Mouse (Mus musculus) erythroblast, embryonic 14.5 days (primary cell): ENCODE results near the gene Ttll8. TPM values are rescaled to one million over a fixed set of nuclear protein-coding genes. Genes with fewer than 3 reads are reported as not detected.

ENCODE experiments used
- H3K27me3 ChIP-seq: 2 replicates; pipeline ENCODE4 v1.6.1; 2012; ENCODE audit warnings: inconsistent platforms; ENCODE audit not compliant: control insufficient read depth
- H3K36me3 ChIP-seq: 2 replicates; pipeline ENCODE4 v1.6.1; 2012; ENCODE audit warnings: mild to moderate bottlenecking, inconsistent platforms; ENCODE audit not compliant: control insufficient read depth
- H3K4me1 ChIP-seq: 2 replicates; pipeline ENCODE4 v1.6.1; 2012; ENCODE audit warnings: inconsistent platforms; ENCODE audit not compliant: control insufficient read depth
- H3K4me3 ChIP-seq: replicated peaks from 2 replicates; pipeline ENCODE3; 2012; ENCODE audit warnings: moderate library complexity, mild to moderate bottlenecking, inconsistent platforms
- H3K9me3 ChIP-seq: 2 replicates; pipeline ENCODE4 v1.6.1; 2012; ENCODE audit warnings: low read length, inconsistent platforms, mixed read lengths; ENCODE audit not compliant: control insufficient read depth
- GATA1 ChIP-seq: IDR thresholded peaks from 2 replicates; pipeline ENCODE4 v1.6.1; 2012; ENCODE audit warnings: low read length, inconsistent platforms, mixed read lengths
- TAL1 ChIP-seq: IDR thresholded peaks from 3 replicates; pipeline ENCODE4 v1.6.1; 2012; ENCODE audit warnings: low read length, inconsistent platforms, mixed read lengths
- polyA plus RNA-seq: library from polyadenylated mRNA; stranded (reverse); fragments of >175 nt; gene quantifications from 2 replicates; pipeline ENCODE4 v1.2.3, GENCODE M21; 2012

The Ttll8 gene
- polyA plus RNA-seq, 1 experiment = not detected

GRCm38 (mm10) chr15:88866934-88867356, 87.3 kb downstream of the Ttll8 start:
- H3K9me3 ChIP-seq = peaks cover 5% of the 10 kb centered on the region
- peaks cover 33% of the 10 kb centered on the region for H3K4me1 ChIP-seq

GRCm38 (mm10) chr15:88865888-88866695, 88.1 kb downstream of the Ttll8 start:
- TF ChIP-seq GATA1 = no peak
- TF ChIP-seq TAL1 = no peak

More at GRCm38 (mm10) chr15:88866934-88867356, 87.3 kb downstream of the Ttll8 start:
- no peak overlapping the region for H3K4me3 ChIP-seq
- TF ChIP-seq TAL1 (0 out of 3 replicates have a peak, but pooled peaks have one; percentile 2), GATA1 (no peak)
- peaks cover 7% of the 10 kb centered on the region for H3K27me3 ChIP-seq
- H3K36me3 ChIP-seq = peaks cover 20% of the 10 kb centered on the region

GRCm38 (mm10) chr15:88865061-88865460, 89.2 kb downstream of the Ttll8 start:
- Histone ChIP-seq H3K9me3 (peaks cover 5% of the 10 kb centered on the region), H3K27me3 (peaks cover 7% of the 10 kb centered on the region), H3K36me3 (peaks cover 20% of the 10 kb centered on the region), H3K4me1 (peaks cover 43% of the 10 kb centered on the region), H3K4me3 (no peak overlapping the region)
- TF ChIP-seq GATA1 = no peak
- no peak for TF ChIP-seq TAL1

More at GRCm38 (mm10) chr15:88865888-88866695, 88.1 kb downstream of the Ttll8 start:
- Histone ChIP-seq H3K4me3 (no peak overlapping the region), H3K27me3 (peaks cover 7% of the 10 kb centered on the region), H3K9me3 (peaks cover 5% of the 10 kb centered on the region), H3K36me3 (peaks cover 20% of the 10 kb centered on the region), H3K4me1 (peaks cover 42% of the 10 kb centered on the region)

- Histone ChIP-seq H3K4me3 (peak overlapping the region; percentile 72), H3K27me3 (peaks cover 7% of the 10 kb centered on the region), H3K9me3 (peaks cover 5% of the 10 kb centered on the region), H3K36me3 (peaks cover 20% of the 10 kb centered on the region), H3K4me1 (peaks cover 43% of the 10 kb centered on the region)
- TF ChIP-seq GATA1 = no peak
- TF ChIP-seq TAL1 = no peak
Observed at GRCm38 (mm10) chr15:88864270-88865030, 89.8 kb downstream of the Ttll8 start.

GRCm38 (mm10) chr15:88863695-88864231, 90.5 kb downstream of the Ttll8 start:
- H3K4me1 ChIP-seq = peaks cover 43% of the 10 kb centered on the region
- TF ChIP-seq GATA1 (no peak), TAL1 (no peak)

GRCm38 (mm10) chr15:88862881-88863694, 91.1 kb downstream of the Ttll8 start:
- H3K4me1 ChIP-seq = peaks cover 43% of the 10 kb centered on the region
- TF ChIP-seq TAL1 (no peak), GATA1 (no peak)

More at GRCm38 (mm10) chr15:88863695-88864231, 90.5 kb downstream of the Ttll8 start:
- Histone ChIP-seq H3K27me3 (peaks cover 8% of the 10 kb centered on the region), H3K9me3 (peaks cover 5% of the 10 kb centered on the region), H3K4me3 (peak overlapping the region; percentile 72), H3K36me3 (peaks cover 20% of the 10 kb centered on the region)

GRCm38 (mm10) chr15:88861772-88862622, 92.2 kb downstream of the Ttll8 start, which contains the start of gene Pim3:
Pim3 (plus strand) TSS chr15:88862186.
- no peaks in the 10 kb centered on the region for H3K9me3 ChIP-seq
- peaks cover 43% of the 10 kb centered on the region for H3K4me1 ChIP-seq
- peak within 1 kb of the TSS; percentile 72 for H3K4me3 ChIP-seq
- H3K36me3 ChIP-seq = peaks cover 20% of the 10 kb centered on the region
- peaks cover 8% of the 10 kb centered on the region for H3K27me3 ChIP-seq
- TF ChIP-seq TAL1 = no peak
- TF ChIP-seq GATA1 = no peak

More at GRCm38 (mm10) chr15:88862881-88863694, 91.1 kb downstream of the Ttll8 start:
- peaks cover 8% of the 10 kb centered on the region for H3K27me3 ChIP-seq
- peak overlapping the region; percentile 72 for H3K4me3 ChIP-seq
- peaks cover 20% of the 10 kb centered on the region for H3K36me3 ChIP-seq
- no peaks in the 10 kb centered on the region for H3K9me3 ChIP-seq
